Mouse (Mus musculus): ENCODE measurements around the gene Tnk2.
A peak's percentile ranks its signal among the peaks of the same experiment; 100 is the strongest.
"Not testable (repeated sequence)": the region's sequence is repeated elsewhere in the genome, so short reads cannot be mapped to it uniquely, and the experiment has no call there.

The Tnk2 gene

DNA sequence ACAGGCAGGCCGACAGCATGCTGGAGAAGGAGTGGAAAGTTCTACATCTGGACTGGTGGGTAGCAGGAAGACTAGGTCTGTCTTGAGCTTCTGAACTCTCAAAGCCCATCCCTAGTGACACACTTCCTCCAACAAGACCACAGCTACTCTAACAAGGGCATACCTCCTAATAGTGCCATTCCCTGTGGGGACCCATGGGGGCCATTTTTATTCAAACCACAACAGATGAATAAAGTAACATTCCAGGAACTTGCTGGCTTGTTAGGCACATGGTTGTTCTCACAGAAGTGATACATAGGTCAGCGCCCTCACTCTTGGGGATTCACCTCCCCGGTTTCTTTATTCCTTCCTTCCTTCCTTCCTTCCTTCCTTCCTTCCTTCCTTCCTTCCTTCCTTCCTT lies 7.3 kb upstream of the Tnk2 start:
- DNase-seq (ENCODE audit: low read depth, low spot score): peak; percentile 52

DNA sequence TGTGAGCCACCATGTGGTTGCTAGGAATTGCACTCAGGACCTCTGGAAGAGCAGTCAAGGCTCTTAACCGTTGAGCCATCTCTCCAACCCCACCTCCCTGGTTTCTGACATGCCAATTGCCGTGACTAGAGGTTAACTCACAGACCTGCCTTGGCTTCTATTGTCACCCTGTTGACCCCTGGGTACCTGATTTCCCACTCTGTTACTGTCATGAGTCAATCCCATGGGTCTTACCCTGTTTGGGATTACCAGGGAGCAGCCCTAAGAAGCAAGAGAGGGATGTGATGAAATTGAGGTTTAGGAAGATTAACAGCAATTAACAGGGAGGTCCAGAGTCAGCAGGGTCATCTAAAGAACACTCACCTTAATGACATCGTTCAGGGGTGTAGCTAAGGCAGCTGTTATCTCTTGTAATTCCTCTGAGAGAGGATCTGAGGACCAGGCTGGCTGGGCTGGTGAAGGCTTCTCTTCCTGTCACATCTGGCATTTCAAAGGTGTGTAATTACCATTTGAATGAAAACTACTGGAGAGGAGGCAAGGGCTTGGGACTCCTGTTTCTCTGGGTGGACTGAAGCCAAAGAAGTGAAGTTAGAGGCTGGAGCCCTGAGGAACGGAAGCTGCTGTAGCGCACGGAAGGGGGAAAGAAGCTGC lies 6.7 kb upstream of the Tnk2 start:
- DNase-seq (ENCODE audit: low read depth, low spot score): peak; percentile 95

DNA sequence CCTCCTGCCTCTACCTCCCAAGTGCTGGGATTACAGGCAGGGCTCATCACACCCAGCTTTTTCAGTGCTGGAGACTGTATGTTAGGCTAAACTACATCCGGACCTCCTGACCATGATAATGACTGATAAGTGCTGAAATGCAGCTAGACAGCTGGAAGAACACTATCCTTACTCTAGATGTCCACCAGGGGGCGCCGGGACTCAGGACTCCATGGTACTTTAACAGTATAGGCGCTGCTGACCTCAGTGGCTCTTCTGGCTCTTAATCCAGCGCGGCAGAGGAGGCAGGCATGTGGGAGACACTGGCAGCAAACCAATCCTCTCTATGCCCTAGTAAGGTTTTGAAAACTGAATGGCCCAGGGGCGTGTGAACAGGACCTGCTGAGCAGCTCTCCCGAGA lies 5.2 kb upstream of the Tnk2 start:
- peak; percentile 95 for DNase-seq (ENCODE audit: low read depth, low spot score)

DNA sequence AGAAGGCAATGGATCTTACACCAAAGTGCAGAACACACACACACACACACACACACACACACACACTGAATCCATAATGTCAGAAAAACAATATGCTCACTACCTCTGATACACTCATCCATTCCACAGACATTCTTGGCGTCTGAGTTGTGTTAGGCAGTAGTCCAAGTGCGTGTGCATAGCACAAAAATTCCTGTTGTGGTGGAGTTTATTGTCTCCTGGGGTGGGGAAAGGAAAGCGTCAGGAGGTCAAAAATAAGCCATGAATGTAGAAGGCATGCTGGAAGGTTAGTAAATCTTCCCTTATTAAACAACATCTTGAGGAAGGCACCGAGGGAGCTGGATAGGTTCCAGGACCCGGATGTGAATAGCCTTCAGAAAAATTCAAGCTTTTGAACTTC lies 3.6 kb upstream of the Tnk2 start:
- no peak for DNase-seq (ENCODE audit: low read depth, low spot score)

DNA sequence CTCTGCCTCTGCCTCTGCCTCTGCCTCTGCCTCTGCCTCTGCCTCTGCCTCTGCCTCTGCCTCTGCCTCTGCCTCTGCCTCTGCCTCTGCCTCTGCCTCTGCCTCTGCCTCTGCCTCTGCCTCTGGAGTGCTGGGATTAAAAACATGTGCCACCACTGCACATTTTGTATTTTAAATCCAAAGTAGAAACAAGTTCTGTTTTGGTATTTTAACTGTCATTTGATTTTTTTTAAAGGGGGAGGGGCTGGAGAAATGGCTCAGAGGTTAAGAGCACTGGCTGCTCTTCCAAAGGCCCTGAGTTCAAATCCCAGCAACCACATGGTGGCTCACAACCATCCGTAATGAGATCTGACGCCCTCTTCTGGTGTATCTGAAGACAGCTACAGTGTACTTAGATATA lies 3.0 kb upstream of the Tnk2 start:
- DNase-seq (ENCODE audit: low read depth, low spot score): not testable (repeated sequence)

DNA sequence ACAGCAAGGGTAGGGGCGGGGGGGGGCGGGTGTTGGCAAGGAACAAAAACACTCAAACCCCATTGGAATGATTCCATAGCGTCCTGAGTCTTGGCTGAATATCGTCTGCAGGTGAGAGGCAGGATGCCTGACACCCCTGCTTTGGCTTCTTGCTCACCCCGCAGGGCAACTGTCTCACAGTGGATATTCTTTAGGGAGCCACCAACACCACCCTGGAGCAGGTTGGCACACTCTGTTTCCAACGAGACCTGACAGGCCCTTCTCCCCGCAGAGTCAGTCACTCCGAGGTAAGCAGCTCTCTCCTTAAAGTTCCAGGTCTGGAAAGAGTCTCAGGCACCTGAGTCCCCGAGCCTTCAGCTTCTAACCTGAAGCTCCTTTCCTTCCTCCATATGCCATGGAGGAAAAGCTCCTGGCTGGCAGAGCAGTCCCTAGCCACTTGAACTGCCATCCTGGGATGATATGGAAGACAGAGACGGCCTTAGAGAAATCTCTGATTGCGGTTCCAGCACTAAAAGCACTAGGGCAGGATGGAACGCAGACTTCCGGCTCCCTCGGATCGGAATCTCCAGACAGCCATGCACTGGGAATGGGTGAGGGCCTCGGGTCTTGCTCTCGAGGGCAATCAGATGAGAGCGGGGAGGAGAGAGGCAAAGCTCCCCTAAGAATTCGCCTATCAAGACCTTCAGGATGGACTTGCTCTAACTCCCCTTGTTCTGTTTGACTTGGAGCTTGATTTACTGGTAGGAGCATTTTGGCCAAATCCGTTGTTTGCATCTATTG lies 2.0 kb upstream of the Tnk2 start:
- DNase-seq (ENCODE audit: low read depth, low spot score): peak; percentile 51

DNA sequence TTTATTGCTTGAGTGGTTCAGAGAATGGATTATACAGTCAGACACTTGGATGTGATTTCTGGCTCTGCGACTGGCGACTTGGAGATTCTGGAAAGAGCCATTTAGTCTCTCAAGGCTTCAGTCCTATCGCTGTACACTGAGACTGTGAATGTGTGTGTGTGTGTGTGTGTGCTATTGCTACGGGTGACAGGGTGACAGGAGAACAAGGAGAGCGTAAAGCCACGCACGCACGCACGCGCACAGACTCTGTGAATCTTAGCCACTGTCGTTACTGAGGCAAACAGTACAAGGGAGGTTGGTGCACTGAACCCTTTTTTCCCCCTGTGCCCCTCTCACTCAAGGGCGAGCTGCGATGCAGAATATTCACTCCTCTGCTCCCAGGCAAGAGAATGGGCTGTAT lies 1.4 kb upstream of the Tnk2 start:
- peak; percentile 51 for DNase-seq (ENCODE audit: low read depth, low spot score)

DNA sequence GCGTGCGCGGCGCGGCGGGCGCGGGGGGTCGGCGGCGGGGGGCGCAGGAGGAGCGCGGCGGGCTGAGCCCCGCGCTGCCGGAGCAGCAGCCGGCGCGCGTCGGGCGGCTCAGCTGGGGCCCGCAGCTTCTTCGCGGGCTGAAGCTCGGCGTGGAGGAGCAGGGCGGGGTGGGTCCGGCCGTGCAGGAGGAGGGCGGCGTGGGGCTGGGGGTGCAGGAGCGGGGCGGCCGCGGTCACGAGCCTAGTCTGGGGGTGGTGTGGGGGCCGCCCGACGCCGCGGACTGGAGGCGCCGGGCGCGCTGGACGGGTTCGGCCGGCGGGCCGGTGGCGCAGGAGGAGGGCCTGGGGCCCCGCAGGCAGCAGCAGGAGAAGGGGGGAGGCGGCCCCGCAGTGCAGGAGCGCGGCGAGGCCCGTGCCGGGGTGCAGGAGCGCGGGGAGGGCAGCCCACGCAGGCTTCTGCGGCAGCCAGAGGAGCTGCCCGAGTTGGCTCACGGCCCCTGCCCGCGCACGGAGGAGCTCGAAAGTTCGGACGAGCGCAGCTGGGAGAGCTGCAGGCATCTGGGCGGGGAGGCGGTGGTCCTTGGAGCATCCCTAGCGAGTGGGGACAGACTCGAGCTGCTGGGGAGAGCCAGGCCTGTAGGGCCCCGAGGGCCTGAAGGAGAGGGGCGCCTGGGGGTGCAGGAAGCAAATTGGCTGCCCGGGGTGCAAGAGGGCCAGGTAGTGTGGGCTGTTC lies 561 bp downstream of the Tnk2 start:
- DNase-seq (ENCODE audit: low read depth, low spot score): peak; percentile 65

DNA sequence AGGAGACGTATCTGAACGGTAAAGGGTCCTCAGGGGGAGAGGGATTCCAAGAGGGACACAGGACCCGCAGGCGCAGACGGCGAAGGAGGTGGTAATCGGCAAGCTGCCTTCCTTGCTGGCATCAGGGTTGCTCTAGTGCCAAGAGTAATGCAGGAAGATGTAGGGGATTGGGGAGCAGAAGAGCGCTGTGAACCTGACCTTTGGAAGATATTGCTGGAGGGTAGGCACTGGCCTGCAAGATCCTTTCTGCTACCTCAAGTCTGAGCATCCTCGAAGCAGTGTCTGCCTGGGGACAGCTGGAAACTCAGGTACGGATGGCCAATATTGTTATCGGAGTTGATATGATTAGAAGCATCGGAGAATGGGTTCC lies 1.1 kb downstream of the Tnk2 start:
- DNase-seq (ENCODE audit: low read depth, low spot score): no peak

DNA sequence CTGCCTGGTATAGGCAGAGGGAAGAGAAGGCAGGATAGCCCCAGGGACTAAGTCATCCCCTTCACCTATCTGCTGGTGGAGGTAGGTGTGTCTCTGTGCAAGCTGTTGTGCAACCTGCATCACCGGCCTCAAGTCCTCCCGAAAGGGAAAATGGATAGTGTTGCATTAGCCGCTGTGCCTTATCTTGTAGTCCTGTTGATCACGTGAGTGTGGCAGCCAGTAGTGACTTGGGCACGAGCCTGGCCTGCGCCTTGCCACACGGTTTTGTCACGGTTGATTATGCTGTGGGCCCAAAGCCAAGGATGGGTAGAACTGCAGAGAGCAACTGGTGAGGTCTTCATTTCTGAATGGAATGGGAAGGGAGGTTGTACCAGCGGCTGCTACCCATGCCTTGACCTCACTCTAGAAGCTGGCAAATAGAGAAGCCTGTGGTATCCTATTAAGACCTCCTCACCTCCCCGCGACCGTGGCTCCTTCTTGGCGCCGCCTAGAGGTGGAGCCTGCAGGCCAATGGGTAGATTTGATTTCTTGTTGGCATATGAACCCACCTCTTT lies 1.8 kb downstream of the Tnk2 start:
- peak; percentile 62 for DNase-seq (ENCODE audit: low read depth, low spot score)

DNA sequence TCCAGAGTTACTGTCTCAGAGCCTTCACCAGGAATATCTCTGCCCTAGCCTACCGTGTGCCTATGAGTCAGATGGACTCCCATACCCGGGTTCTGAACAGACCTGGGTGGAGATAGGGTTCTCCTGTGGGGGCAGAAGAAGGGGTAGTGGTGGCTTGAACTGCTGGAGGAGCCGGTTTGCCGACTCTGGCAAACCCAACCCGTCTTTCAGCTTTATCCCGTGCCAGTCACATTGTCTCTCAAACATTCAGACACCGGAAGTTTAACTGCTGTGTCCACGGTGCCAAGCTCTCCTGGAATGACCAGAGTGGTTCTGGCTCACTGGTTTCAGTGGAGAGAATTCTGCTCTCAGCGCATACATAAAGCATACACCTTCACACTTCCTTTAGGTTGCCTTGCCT lies 2.3 kb downstream of the Tnk2 start:
- DNase-seq (ENCODE audit: low read depth, low spot score): no peak

DNA sequence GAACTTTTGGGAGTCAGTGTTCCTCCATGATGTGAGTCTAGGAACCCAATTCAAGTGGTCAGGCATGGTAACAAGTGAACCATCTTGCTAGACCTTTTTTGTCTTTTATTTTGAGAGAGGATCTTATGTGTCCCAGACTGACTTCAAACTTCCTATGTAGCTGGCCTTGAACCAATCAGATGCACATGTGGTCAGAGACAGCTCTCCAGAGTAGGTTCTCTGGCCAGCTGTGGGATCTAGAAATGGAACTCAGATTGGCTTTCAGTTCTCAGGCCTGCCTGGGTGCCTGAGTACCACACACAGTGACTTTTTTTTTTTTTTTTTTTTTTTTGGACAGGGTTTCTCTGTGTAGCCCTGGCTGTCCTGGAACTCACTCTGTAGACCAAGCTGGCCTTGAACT lies 4.0 kb downstream of the Tnk2 start:
- no peak for DNase-seq (ENCODE audit: low read depth, low spot score)

DNA sequence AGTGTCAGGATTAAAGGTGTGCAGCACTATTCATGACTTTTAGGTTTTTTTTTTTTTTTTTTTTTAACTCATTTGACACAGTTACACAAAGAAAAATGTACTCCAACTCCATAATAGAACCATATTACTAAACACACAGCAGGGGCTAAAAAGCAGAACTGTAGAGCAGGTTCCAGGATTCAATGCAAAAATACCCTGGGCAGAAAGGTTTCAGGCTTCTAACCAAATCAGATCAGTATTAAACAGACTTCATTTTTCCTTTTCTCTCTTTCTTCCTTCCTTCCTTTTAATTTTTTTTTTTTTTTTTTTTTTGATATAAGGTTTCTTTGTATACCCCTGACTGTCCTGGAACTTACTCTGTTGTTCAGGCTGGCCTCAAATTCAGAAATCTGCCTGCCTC lies 6.8 kb downstream of the Tnk2 start:
- no peak for DNase-seq (ENCODE audit: low read depth, low spot score)

DNA sequence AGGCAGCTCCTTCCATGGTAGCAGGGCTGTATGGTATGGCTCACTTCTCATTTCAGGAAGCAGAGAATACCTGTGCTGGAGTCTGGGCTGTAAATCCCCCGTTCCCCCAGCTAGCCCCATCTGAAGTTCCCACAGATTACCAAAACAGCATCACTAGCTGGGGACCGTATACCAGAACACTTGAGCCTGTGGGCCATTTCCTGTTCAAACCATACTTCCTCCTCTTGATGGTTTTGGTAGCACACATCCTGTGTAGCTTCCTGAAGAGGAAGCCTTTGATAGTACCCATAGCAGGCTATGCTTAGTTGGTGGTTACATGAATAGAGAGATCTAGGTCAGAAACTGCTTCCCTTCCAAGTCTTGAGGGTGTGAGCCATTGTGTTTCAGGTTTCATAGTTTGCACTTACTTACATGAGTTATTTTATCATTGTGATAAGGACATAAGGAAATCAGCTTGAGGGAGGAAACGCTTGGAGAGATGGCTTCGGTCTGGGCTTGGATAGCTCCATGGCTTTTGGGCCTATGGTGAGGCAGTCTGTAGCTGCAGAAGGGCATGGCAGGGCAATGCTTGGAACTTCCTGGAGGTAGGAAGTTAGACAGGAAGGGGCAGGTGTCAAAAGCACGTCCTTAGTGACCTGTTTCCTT lies 7.4 kb downstream of the Tnk2 start:
- no peak for DNase-seq (ENCODE audit: low read depth, low spot score)

DNA sequence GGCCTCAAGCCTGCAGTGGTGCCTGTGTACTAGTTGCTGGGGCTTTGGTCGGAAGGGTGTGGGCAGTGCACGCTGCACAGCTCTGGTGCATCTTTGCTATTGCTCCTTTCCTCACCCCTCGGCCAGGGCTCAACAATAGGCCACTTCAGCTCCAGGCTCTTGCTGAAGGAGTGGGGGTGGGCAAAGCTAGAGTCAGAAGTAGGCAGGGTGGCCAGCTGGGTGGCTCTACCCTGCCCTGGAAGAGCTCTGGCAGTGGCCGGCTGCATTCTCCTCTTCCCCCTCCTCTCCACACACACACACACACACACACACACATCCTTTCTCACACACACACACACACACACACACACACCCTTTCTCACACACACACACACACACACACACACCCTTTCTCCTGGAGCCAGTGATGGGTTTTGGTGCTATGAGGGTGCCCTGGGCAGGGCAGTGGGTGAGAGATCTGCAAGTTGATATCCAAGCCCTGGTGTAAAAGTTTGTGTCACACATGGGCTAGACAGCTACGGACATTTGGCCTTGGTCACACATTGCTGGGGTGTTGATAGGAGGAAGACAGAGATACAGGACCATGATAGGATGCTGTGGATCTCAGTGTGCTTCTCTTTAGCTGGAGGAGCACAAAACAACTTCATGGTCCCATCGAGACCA lies 10.5 kb downstream of the Tnk2 start:
- DNase-seq (ENCODE audit: low read depth, low spot score): no peak

DNA sequence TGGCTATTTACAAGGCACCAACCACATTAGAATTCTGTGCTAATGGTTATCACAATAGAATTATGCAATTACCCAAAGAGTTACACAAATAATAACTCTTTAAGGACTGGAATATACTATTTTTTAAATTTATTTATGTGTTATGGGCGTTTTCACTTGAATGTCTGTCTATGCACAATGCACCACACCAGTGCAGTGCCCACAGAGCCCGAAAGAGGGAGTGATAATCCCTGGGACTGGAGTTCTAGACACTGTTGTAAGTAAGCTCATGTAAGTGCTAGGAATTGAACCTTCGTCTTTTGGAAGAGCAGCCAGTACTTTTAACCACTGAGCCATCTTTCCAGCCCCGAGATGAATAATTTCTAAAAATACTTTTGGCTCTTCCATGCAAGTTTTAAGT lies 11.9 kb downstream of the Tnk2 start:
- peak; percentile 85 for DNase-seq (ENCODE audit: low read depth, low spot score)

DNA sequence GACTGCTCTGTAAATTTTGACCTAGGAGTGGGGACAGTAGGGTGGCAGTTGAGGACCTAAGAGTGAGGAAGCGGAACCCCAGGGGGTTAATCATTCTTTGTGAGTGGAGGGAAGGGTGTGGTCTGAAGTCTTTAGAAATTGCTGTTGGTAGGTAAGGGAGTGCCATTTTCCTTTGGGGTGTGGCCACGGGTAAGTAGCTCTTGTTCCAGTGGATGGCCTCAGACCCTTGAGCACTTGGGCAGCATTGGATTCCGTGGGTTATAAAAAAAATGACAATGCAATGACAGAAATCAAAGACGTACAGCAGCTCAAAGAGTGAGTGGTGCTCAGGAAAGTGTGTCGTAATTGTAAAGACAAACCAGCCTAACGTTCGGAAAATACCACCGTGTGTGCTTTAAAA lies 12.6 kb downstream of the Tnk2 start:
- DNase-seq (ENCODE audit: low read depth, low spot score): peak; percentile 93

DNA sequence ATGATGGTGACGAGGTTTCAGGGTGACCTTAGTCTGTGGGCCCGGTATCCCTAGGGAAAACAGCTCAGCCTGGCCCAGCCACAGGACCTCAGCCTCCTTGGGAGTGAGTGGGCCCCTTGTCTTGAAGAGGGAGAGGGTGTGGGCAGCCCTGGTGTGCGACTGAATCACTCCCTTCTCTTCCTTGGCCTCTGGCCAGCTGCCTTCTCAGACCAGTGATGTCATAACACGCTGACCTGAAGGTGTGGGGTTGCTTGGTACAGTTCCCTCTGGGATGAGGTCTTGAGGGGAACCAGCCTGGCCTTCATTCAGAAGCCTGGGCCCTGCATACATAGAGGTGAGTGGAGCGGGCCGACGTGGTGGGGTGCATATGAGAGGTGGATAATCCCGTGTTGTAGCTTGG lies 13.1 kb downstream of the Tnk2 start:
- no peak for DNase-seq (ENCODE audit: low read depth, low spot score)

DNA sequence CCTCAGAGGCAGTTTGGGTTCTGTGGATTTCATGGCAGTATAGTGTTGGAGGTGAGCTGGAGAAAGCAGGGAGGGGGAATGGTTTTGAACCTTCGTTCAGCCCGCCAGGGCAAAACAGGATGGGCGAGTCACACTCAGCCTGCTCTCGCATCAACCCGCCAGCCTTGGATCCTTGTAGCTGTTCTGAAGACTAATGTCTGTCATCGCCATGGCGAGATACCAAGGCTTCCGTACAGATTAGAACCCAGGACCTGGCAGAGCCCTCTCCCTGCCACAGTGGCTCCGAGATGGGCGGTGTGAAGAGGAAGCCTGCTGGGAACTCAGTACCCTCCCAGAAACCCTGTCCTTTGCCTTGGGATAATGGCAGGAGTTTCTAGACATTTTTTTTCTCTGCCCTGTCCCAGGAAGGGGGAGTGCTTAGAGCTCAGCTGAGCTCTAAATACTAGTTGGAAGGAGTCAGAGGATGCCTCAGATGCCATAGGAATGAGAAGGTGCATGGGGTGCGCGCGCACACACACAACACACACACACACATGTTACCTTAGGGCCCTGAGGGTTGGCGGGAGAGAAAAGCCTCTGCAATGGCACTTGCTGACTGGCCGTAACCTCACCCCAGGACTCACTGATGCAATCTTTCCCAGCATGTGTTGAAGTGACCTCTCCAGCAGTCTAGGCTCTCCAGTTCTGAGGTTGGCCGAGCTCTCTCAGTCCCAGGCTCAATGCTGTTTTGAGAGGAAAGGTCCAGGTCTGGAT lies 14.0 kb downstream of the Tnk2 start:
- DNase-seq (ENCODE audit: low read depth, low spot score): no peak

DNA sequence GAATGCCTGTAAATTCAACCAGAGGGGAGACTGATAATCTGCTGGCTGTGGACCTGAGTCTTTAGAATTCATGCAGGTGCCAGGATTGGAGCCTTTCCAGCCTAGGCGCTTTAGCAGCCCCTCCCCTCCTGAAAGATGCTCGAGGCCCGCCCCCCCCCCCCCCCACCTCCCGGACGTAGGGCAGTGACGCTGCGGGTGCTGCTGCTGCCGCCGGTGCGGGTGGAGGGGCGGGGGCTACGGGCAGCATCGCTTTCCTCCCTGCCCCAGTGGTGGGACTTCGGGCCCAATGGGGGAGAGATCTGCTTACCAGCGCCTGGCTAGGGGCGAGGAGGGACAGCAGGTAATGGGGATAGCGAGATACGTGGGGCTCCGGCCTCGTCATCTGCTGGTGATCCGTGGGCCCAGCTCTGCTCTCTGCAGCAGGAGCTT lies 15.1 kb downstream of the Tnk2 start:
- no peak for DNase-seq (ENCODE audit: low read depth, low spot score)

DNA sequence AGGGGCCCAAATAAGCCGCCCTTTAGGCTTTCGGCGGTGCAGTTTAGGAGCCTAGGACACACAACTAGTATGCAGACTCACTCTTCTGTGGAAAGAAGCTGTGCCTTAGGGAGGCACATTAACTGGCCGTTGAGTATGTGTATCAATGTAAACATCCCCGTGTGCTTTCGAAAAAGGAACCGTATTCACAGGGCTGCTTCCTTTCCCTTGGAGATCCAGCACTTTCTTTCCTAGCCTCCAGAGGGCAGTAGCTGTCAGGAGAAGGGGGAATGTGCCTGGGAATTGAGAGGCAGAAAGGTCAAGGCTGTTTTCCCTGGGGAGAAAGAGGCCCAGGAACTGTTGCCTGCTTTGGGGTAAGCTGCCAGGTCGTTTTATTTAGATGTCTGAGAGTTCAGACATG lies 15.7 kb downstream of the Tnk2 start:
- peak; percentile 91 for DNase-seq (ENCODE audit: low read depth, low spot score)

Data from R1 (cell line).